Mouse (Mus musculus): ENCODE measurements around the gene Adarb1.
"Not testable (repeated sequence)": the region's sequence is repeated elsewhere in the genome, so short reads cannot be mapped to it uniquely, and the experiment has no call there.

Gene Adarb1

DNA sequence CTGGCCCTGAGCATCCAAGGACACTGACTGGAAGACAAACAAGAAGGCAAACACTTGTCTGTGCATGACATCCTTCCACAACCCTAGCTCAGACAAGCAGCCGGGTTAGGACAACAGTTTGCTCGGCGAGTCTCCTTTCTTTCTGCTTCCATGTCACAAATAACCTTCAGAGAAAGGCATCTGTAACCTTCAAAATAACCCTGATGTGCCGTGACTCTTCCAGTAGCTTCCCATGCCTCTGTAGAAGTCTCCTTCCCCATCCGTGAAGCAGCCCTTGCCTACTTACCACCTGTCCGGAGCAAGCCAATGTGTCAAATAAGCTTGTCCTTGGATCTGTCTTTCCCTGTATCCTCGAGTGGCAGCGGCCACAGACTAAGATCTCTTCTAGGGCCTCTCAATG, 112.3 kb downstream of the Adarb1 start:
- no peak for DNase-seq

DNA sequence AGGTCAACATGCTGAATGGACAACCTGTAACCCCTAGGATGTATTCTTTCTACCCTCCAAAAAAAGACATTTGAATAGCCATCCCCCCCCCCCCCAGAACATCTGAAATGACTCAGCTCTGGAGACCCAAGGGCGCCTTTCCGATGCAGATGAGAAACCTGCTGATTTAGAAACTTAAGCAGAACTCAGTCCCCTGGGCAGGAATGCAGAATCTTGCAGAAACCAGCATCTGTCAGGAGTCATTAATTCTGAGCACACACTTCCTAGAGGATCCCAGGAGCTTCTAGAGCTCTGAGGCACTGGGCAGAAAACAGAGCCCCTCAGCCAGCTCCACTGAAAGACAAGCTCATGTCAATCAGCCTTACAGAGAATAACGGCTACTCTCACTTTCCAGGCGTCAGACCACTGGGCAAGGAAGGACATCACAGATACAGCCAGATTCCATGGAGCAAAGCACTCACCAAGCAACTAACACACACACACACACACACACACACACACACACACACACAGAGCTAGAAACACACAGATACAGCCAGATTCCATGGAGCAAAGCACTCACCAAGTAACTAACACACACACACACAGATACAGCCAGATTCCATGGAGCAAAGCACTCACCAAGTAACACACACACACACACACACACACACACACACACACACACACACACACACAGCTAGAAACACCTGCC, 113.1 kb downstream of the Adarb1 start:
- DNase-seq, result no peak

DNA sequence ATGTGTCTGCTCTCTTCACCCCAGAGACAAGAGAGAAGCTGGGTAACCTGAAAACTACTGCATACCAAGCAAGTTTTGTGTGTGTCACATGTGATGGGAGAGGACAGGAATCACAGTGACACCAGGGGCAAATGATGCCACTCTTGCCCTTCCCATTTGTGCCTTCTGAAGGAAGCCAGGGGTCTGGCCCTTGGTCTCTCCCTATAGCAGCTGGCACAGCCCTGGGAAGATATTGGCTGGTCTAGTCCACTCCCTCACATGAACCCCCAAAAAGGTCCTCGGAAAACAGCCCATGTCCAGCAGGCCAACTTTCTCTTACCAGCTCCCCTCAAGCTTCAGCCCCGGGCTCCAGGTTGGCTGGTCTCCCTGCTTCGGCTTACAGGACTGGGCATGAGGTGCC, 113.7 kb downstream of the Adarb1 start:
- DNase-seq, result no peak

DNA sequence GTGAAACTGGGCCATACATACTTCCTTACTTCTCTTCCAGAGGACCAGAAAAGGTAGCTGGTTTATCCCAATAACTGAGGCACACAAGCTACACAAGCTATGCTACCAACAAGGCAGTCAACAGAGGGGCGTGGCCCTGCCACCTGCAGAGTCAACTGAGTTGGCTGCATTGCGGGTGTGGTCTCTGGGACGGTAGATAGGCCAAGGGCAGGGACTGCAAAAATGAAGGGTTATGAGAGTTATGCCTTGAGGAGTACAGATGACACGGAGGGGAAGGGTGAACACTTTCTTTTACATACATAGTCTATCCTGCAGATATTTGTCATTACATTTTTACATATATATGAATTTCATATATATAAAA, 117.2 kb downstream of the Adarb1 start:
- DNase-seq, result no peak

- no peak for DNase-seq
Measured at GRCm38 (mm10) chr10:77300237-77300933, 117.7 kb downstream of the Adarb1 start.

DNA sequence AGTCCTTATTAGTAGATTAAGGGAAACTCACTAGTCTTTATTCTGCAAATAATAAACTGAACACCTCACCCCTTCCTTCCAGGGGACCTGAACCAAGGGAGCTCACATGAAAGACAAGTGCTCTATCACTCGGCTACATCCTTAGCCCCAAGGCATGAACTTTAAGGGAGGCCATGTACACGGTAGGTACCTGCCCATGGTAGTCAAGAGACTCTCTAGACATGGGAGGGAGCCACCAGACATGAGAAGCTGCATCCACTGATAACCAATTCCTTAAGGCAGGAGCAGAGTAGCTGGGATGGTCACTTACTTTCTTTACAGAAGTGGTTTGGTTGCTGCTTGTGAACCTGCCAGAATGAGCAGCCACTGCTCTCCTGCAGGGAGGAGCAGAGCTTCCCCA, 118.9 kb downstream of the Adarb1 start:
- no peak for DNase-seq

GRCm38 (mm10) chr10:77298621-77299020, 119.4 kb downstream of the Adarb1 start:
- no peak for DNase-seq

DNA sequence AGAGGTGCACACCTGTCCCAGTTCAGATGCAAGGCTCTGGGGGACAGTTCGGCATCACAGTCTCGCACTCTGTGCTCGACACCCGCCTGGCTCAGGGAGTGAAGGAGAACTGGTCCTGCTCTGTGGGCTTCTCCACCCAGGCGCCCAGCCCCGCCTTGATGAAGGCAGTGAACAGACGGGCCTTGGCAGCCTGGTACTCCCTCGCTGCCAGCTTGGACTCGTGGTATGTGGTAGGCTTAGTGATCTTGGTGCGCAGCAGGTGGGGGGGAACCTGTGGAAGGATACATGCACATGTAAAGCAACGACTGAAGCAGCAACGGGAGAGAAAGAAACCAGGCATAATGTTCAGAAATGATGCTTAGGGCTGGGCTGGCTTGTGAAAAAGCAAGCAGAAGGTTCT, 123.4 kb downstream of the Adarb1 start:
- no peak for DNase-seq

DNA sequence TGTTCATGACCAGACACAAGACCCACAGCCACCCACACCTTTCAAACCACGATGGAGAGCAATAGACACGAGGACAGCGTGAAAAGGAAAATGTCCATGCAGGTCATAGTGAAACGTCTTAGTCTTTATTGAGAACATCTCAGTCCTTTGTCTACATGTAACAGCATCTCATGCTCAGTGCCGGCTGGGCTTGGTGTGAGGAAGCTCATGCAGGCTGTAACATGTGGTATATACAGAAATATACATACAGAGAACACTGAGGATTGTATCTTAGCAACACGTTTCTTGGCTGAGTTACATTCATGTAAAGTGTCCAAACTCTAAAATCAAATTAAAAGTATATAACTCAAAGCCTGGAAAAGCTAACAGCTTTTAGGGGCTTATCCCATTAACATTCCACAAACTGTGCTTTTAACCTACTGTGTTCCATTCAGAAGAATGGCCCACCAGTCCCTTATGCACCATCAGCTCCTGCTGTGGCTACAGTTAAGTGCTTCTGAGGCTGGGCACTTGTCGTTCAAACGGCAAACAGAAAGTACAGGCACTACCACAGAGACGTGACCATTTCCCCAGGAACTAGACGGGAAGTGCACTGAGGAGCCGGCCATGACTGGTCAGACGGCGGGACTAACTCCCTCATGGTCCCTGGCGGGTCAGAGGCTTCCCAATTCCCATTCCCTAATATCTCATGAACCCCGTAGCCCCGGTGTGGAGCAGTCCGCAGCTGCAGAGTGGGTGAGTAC, 127.3 kb downstream of the Adarb1 start:
- no peak for DNase-seq

GRCm38 (mm10) chr10:77289559-77289958, 128.5 kb downstream of the Adarb1 start:
- no peak for DNase-seq

DNA sequence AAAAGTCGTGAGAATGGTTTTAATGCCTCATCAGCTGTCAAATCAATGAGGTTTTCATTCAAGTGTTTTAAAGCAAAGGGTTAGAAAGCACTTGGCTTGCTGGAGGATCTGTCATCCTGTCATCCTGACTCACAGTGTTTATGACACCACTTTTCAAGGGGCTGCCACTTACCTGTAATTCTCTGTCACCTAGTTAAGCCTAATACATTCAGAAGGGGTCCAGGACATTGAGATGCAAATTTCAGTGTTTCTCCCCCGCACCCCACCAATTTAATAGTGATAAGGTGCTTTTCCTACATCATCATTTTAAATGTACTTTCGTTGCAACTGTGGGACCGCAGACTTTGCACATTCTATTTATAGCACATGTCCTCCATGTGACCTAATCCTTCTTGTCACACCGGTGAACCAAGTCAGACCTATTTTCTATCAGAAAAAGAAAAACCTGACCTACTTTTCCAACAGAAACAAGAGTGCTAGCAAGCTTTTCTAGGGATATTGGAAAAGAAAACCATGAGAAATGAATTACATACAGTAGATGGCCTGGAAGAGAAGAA, 129.4 kb downstream of the Adarb1 start:
- no peak for DNase-seq

DNA sequence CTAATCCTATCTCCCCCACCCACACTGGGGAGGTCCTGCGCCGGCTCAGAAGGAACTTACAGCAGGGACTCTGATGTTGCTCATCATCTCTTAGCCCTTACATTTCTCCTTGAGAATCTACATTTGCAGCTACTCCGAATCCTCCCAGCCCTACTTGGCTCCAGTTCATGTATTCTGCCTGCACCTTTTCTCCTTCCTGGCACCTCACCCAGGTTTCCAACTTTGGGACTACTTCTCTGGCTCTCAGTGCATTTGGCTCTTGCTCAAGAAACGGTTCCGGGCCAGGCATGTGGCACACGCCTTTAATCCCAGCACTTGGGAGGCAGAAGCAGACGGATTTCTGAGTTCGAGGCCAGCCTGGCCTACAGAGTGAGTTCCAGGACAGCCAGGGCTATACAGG, 130.4 kb downstream of the Adarb1 start:
- no peak for DNase-seq

DNA sequence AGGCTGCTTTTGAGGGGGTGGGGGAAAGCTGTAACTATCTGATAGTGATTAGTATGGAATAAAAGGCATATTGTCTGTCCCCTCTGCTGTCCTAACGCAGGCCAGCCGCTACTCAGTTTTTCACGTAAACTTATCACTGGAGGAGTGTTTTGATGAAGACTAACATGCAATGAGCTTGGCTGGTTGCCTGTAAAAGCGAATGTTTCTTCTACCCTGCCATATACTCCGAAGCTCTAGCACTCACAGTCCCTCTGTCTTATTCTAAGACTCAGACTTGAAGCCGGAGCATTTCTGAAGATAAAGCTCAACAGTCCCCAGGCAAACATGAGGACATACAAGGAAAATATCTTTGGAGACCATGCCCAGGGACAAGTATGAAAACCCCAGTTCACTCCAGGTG, 133.2 kb downstream of the Adarb1 start:
- DNase-seq, result no peak

DNA sequence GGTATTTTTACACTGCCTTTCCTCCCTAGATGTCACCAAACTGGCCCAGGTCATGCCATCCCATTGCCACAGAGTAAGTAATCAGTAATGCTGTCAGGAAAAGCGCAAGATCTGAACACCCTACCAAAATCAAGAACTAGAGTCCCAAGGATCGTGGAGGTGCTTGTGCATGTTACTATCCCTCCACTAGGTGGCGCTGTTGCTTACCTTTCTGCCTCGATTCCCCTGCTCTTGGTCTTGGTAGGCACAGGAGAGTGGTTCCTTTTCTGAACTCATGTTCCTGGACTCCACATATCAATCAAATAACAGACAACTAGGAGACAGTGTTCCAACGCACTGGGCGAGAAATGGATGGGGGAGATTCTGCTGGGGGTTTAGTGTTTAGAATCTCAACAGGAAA, 135.2 kb downstream of the Adarb1 start:
- DNase-seq, result peak; percentile 45

- DNase-seq, result not testable (repeated sequence)
Measured at GRCm38 (mm10) chr10:77282085-77282484, 136.0 kb downstream of the Adarb1 start.

DNA sequence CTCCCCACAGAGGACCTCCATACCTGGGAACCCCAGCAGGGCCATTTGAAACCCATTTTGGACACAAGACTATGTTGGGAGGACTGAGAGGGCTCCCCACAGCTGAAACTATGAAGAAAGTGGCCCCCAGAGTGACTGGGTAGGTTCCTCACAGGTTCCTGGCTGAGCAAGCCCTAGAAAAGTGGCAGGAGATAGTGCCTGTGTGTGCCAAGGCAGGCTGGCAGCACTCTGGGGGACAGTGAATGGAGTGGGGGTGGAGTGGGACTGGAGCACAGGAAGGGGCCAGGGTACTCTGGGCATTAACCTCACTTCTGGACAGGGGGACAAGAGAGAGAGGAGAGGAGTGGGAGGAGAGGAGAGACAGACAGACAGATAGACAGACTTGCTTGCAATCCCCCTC, 144.3 kb downstream of the Adarb1 start:
- no peak for DNase-seq

DNA sequence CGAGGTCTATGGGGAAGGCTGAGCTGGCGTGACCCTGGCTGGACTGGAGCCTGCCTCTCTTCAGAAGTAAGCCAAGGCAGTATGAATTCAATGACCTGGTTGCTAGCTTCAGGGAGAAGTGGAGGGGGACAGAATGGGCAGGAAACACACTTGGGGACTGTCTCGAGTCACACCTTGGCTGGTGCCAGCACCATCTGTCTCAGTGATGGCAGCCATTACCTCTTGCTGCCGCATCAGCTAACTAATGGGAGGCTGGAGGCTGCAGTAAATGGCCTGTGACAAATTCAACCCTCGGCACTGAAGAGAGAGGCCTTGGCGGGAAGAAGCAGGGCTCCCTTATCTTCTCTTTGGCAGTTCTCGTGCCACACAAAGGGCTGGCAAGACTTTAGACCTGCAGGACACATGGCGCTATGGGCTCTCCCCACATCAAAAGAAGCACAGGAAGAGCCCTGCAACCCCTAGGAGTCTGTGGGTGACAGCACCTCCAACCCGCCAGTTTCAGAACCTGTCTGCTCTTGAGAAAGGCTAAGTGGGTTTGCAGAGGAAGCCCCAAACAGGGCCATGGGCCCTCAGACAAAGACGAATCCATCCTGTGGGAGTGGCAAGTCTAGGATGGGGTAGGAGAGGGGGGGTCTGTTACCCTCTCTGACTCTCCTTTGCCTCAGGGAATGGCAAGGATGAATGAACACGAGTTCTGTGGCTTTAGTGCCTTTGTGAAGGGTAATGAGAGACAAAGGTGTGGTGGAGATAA, 144.9 kb downstream of the Adarb1 start:
- DNase-seq, result no peak

- no peak for DNase-seq
Measured at GRCm38 (mm10) chr10:77269129-77269528, 148.9 kb downstream of the Adarb1 start.

DNA sequence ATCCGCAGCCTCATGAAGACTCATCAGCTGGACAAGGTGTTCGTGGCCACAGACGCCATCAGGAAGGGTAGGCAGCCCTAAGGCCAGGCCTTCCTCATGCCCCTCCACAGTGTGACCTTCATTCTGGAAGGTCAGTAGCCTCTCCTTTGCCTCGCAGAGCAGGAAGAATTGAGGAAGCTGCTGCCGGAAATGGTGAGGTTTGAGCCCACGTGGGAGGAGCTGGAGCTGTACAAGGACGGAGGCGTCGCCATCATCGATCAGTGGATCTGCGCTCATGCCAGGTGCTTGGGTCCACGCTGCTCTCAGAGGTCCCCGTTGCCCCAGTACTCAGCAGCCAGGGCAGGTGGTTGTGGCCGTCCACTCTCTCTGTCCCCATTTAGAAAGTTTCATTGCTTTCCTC, 151.0 kb downstream of the Adarb1 start:
- DNase-seq, result no peak

DNA sequence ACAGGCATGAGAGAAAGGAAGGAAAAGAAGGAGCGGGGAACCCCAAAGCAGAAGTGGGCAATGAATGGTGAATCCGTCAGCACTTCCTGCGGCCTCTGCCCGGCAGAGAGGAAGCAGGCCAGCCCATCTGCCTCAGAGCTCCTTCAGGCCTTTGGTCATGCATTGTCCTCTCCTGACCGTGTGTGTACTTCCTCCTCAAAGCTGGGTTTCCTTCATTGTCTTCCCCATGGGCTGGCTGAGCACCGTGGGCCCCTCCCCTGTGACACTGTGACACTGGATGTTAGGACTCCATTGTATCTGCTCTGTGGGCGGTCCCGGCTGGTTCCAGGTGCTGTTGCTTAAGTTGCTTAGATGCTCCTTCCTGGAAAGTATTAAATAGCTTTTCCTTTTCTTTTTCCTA, 151.8 kb downstream of the Adarb1 start:
- peak; percentile 23 for DNase-seq

DNA sequence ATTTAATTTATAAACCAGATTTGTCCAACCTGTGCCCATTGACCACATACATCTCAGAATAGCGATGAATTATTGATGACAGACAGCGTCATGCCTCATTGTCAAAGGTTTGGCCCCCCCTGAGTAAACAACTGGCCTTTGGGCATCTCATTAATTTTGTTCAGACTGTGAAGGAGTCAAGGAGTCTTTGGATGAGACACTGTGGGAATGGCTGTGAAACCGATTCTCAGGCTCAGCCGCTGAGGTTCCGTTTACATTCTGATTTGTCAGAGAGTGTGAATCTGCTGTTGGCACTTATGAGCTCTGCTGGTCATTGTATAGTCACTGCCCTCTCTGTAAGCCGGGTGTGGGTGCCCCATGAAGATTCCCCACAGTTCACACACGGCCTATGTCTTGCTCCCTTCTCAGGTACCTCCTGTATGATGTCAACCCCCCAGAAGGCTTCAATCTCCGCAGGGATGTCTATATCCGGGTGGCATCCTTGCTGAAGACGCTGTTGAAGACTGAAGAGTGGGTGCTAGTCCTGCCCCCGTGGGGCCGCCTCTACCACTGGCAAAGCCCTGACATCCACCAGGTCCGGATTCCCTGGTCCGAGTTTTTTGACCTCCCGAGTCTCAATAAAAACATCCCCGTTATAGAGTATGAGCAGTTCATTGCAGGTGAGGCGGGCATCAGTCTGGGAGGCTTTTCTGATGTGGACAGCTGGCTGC, 157.7 kb downstream of the Adarb1 start:
- no peak for DNase-seq

All from kidney, adult 11 months (tissue).